Mouse (Mus musculus): ENCODE results near the gene 4930432M17Rik. TPM values are rescaled to one million over a fixed set of nuclear protein-coding genes. Genes with fewer than 3 reads are reported as not detected.

Gene 4930432M17Rik
- total RNA-seq (2021) = not detected

DNA sequence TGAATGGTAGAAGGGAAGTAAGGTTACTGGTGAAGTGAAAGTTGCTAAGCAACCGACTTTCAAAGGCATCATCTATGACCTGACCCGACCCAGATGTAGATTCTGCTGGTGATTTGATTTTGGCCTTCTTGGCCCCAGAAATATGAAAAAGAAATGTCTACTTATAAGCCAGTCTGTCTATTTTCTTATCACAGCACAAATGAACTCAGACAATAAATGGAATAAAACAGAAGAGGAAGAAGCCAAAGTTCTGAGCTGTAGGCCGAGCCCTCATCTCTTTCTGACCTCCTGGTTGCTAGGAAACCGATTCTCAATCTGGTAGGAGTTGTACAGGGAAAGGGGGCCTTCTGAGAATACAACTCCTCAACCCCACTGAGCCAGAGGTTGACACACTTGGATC lies at the start of gene 4930432M17Rik:
Gene 4930432M17Rik (plus strand): TSS at position 301 of the 400 bp plus-strand sequence.
- intact Hi-C loops (cut with DNase I) = no loop called here
- DNase-seq (ENCODE audit: low spot score) = no peak

DNA sequence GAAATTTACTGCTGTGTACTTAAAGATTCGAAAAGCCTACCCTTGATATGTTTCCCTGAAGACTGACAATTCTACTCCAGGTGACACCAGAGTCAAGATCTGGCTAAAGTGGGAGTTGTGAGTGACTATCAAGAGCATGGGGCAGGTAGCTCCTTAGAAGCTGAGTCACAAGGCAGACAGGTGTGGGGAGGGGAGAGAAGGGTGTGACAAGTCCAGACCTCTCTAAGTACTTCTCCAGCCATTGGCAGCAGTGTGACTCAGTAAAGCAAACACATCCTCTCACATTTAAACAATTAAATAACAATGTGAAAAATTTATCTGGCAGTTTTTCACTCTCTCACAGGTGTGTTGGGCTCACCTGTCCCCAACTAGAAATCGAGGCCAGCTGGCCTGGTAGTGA lies 44.9 kb upstream of the 4930432M17Rik start:
- intact Hi-C loops (cut with DNase I) = no loop called here
- DNase-seq (ENCODE audit: low spot score) = no peak

DNA sequence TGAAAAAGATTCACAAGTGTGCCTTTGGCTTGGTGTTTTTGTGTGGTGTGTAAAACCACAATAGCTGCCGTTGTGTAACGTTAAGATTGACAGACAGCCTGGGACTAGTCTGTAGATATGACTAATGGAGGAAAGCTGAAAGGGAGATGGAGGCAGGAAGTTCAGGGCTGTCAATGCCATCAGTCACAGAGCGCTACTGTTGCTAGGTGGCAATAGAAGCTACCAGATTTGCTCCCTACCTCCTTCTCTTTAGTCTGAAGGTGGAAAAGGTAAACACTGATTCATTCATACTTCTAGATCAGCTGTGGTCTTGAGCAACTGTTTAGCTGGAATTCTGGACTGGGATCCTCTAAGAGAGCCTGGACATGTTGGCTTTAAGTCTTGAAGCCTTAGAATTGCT lies 44.3 kb upstream of the 4930432M17Rik start:
- no peak for DNase-seq (ENCODE audit: low spot score)
- intact Hi-C loops (cut with DNase I) = no loop called here

DNA sequence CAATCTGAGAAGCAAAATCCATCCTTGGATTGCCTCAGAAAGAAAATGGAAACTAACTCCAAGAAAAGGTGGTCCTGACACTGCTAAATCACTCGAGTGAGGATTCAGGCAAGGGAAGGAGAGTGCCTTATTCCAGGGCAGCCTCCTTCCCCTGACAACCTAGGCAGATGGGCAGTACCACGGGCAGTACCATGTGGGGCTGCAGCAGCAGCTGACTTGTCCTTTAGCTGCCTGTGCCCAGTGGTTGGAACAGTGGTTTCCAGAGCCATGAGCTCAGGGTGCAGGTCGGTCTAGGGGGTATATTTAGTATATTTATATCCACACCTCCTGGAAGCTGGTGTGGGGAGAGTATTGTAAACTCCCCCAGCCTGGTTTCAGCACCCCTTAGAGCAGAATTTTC lies 42.3 kb upstream of the 4930432M17Rik start:
- intact Hi-C loops (cut with DNase I) = no loop called here
- no peak for DNase-seq (ENCODE audit: low spot score)

DNA sequence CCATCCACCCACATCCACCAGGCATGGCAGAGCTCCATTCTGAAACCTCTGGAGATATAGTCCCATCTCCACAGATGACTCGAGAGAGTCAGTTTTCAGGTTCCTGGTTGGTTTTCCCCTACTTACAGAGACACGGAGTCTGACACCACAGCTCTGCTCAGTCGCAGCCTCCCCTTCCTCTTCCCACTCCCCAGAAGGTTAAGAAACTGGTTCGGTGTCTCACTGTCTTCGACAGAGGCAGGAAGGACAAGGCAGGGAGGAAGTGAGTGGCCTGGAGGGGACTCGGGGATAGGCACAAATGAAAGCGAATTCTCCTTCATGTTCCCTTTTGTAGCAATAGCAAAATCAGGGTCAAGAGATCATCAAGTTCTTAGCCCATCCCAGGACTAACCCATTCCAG lies 39.9 kb upstream of the 4930432M17Rik start:
- intact Hi-C loops (cut with DNase I) = loop anchor here (5.0 kb wide), 1 partner anchor 78 kb away; no protein-coding TSS in a partner anchor
- DNase-seq (ENCODE audit: low spot score) = no peak

DNA sequence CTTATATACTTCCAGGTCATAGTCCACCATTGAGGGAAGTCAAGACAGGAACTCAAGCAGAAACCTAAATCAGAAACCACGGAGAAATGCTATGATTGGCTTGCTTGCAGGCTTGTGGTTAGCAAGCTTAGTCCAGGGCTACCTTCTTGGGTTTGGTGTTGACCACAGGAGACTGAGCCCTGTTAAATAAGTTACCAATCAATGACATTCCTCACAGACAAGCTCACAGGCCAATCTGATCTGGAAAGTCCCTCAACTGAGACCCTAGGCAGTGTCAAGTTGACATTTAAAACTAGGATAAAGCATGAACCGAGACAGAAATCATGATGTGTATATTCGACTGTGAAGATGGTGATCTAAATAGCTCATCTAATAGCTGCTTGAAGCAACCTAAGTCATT lies 35.6 kb upstream of the 4930432M17Rik start:
- intact Hi-C loops (cut with DNase I) = loop anchor here (5.0 kb wide), 2 partner anchors 83 to 127 kb away; no protein-coding TSS in a partner anchor
- DNase-seq (ENCODE audit: low spot score) = no peak

DNA sequence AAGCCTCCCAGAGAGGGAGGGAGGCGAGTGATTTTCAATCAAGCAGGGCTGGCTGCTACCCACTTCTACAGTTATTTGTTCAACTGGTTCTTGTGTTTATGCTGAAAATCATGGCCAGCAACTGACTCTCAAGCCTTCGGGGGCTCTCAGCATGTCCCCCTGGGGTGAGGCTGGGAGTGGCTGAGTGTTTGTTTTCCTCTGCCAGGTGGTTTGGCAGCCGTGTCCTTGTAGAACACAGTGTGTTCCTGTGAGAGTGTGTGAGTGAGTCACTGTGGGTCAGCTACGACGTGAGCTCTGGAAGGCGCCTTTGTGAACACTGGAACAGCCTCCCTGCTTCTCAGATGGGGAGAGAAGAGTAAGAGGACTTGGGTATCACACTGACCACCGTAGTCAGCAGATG lies 35.1 kb upstream of the 4930432M17Rik start:
- intact Hi-C loops (cut with DNase I) = loop anchor here (5.0 kb wide), 1 partner anchor 127 kb away; no protein-coding TSS in a partner anchor

DNA sequence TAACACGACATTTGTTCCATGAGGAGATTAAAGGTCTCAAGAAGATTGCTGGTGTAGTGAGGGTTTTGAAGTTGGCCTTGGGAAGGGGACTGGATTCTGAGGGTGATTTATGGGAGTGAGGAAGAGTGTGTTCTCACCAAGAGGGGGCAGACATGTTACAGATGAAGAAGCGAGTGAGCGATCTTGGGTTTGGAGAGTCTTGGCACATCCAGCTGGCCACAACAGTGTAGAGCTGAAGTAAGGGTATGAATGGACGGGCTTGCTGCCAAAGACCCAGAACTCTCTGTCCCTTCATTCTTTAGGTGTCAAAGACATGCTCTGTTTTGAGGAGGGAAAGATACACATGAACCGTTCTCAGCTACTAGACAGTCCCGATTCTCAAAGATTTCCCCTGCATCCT lies 34.2 kb upstream of the 4930432M17Rik start:
- intact Hi-C loops (cut with DNase I) = loop anchor here (2.0 to 5.0 kb wide), 2 partner anchors 100 to 126 kb away; no protein-coding TSS in a partner anchor
- DNase-seq (ENCODE audit: low spot score) = peak; percentile 55

More for the DNA sequence above, 35.1 kb upstream of the 4930432M17Rik start:
- peak; percentile 68 for DNase-seq (ENCODE audit: low spot score)

DNA sequence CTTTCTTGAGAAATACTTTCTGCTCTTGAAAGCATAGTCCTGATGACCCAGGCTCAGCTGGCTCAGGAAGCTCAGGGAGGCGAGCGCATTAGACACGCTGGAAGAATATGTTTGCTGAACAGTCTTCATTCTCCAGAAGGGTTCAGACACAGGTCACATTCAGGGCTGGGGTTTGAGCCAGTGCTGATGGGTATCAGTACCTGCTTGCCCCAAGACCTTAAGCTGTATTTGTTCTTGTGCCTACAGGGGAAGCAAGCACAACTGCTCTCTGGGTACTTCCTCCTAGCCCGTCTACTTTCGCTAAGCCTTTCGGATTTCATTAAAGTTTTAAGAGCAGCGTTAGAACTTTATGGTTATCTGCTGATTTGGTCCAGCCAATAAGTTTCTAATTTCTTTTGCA lies 33.8 kb upstream of the 4930432M17Rik start:
- DNase-seq (ENCODE audit: low spot score) = no peak
- intact Hi-C loops (cut with DNase I) = loop anchor here (2.0 to 5.0 kb wide), 2 partner anchors 100 to 126 kb away; no protein-coding TSS in a partner anchor

DNA sequence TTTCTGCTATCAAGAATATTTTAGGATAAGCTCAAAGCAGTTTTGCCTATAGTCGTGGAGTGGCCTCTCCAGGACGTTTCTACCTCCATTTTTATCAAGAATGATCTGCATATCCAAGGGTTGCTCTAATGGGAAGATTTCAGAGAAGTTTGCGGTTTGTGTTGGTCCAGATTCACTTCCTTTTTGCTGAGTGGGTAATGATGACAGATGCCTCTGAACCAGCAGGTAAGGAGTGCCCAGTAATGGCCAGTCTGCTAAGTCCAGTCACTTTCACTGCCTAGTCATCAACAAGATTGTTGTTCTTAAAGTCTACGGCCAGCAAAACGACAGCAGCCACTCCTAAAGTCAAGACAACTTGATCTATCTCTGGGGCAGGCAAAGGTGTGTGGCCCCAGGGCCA lies 32.8 kb upstream of the 4930432M17Rik start:
- no peak for DNase-seq (ENCODE audit: low spot score)
- intact Hi-C loops (cut with DNase I) = loop anchor here (2.0 to 5.0 kb wide), 3 partner anchors 85 to 125 kb away; partner anchors contain the start of gene F3

DNA sequence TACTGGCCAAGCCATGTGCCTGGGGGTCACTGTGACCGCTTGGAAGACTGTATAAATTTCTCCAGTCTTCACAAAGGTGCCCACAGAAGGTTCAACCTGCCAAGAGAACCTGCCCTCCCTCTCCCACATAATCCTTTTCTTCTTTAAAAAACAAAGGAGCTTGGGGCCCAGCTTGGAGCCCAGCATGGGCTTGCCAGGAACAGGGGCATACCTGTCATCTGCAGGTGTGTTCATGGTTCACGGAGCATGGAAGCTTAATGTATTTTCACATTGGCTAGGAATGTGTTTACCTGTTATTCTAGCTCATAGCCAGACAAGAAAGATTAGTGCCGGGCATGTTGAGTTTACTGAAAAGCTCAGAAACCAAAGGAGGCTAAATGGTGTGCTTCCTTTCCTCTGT lies 32.3 kb upstream of the 4930432M17Rik start:
- no peak for DNase-seq (ENCODE audit: low spot score)
- intact Hi-C loops (cut with DNase I) = loop anchor here (2.0 to 5.0 kb wide), 2 partner anchors 85 to 124 kb away; partner anchors contain the start of gene F3

DNA sequence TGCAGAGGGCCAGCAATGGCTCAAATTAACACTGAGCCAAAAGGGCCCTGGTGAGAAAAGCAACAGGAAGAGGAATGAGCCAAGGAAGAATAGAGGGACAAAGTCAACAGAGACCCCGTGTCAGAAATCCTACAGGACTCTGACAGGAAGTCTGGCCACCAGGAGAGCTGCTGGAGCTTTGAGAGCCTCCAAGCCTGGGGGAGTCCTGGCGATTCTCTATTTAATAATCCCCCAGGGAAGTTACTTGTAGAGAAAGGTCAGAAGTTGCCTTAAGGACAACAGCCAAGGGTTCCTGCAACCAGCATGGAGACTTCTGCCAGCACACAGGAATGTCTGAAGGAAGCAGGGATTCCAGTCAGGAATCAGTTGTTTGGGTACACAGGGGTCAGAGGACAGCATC lies 30.0 kb upstream of the 4930432M17Rik start:
- intact Hi-C loops (cut with DNase I) = no loop called here
- DNase-seq (ENCODE audit: low spot score) = no peak

DNA sequence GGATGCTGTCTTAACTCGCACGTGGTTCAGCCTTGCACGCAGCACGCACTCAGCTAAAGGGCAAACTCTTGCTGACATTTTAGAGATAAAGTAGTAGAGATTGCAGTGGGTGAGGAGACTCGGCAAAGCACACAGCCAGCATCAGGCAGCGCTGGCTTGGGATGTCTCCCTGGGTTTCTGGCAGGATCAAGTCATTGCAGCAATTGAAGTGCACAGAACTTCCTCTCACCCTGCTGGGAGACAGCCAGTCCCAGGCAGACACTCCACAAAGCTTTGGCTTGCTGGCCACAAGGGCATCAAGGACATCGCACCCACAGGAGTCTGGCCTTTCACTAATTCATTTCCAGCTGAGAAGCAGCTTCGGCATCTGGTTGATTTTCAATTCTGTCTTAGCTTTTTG lies 27.3 kb upstream of the 4930432M17Rik start:
- intact Hi-C loops (cut with DNase I) = no loop called here
- peak; percentile 57 for DNase-seq (ENCODE audit: low spot score)

DNA sequence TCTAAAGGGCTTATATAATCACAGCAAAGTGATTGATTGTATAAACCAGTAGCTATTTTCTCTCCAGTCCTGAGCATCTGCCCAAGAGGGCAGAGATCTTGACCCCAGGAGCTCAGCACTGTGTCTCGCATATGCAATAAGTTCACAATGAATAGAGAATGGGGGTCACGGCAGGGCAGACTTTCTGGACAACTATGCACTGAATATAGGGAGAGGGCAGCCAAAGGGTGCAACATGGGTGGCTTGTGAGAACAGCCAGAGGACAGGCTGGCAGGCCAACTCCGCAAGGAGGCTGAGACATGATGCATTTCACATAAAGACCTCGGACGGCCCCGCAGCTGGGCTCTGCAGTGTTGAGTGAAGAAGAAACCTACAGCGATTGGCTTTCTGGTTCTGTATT lies 25.1 kb upstream of the 4930432M17Rik start:
- DNase-seq (ENCODE audit: low spot score) = no peak

DNA sequence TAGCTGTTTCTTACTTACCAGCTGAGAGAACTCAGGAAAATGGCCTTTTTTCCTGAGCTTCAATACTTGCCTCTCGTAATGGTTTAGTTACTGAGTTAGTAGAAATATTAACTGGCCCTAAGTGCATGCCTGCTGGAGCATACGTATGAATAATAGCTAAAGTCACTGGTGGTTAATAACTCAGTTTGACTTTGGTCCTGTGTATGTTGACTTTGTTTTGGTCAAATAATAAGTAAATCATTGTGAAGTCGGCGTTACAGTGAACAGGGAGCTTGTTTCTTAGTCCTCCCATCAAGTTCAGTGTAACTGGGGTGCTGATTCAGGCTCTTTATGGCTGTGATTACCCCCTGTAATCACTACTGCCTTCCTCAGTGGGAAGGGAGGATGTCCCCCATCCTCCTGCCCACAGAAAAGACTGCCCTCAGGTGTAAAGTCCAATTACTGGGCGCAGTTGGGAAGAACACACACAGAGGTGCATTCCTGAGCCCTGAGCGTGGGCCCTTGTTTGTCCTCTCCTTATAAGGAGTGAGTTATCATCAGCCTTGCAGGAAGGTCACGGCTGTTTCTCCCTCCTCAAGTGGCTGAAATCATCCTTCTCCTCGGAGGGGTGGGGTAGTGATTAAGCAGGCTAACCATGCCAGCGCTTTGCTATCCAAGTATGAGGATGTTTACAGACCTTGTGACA lies 24.1 kb upstream of the 4930432M17Rik start:
- DNase-seq (ENCODE audit: low spot score) = no peak
- intact Hi-C loops (cut with DNase I) = no loop called here

More for the DNA sequence above, 25.1 kb upstream of the 4930432M17Rik start:
- intact Hi-C loops (cut with DNase I) = no loop called here

DNA sequence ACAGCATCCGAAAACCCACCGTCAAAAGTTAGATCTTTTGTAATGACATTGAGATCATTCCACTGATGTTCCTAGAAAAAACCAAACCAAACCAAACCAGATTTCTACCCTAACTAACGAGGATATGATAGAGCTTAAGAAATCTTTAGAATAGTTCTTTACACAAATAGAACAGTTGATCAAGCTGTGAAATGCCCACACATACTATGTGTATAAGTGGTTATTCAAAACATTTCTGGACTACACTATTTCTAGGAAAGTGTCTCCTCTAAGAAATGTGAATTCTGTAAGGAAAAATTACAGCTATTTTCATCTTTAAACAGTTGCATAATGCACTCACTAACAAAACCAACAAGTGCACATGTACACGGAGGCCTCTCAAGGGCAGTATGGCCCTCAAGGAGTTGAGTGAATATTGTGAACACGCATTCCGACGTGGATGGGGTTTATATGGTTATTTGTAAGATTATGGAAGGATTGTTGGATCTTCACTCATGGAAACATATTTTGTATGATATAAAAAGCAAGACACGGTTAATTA lies 22.3 kb upstream of the 4930432M17Rik start:
- intact Hi-C loops (cut with DNase I) = no loop called here
- DNase-seq (ENCODE audit: low spot score) = no peak

DNA sequence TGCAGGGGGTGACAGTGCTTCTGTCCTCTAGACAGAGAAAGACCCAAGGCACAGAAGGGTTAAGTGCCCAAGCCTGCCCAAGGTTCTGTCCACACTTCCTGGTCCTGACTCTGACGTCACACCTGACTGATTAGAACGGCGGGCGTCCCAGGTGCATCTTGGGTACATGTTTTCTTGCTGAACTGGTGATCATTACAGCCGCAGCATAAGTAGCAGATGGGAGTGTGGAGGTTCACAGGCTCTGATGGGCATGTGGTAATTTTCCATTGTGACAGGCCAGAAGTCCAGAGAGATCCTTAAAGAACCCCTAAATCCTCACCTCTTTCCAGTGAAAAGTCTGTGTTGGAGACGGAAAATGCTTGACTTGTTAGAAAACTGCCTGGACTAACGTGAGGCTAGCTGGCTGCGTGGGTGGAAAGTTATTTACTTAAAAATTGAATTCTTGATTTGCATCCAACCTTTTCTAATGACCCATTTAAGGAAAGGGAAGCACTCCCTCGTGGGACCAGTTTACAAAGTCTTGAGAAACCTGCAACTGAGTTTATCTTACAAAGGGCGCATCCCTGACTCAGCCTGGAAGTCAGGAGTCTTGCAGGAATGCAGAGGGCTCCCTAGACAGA lies 20.4 kb upstream of the 4930432M17Rik start:
- peak; percentile 21 for DNase-seq (ENCODE audit: low spot score)
- intact Hi-C loops (cut with DNase I) = no loop called here

DNA sequence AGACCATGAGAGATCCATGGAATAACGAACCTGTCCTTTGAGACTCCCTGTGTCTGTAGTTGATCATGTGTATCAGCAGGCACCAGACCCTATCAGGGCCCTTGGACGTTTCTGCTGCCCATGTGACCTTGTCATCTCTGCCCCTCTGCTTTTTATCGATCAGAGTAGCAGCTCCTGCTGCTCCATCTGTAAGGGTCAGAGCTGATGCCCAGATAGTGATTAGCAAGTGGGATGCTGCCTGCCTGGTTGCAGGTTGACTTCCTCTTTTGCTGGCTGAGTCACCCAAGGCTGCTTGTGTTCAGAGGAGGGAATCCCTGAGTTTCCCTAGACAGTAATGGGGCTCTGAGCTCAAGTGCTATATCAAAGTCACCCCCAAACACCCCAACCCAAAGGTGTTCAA lies 18.9 kb upstream of the 4930432M17Rik start:
- intact Hi-C loops (cut with DNase I) = no loop called here

DNA sequence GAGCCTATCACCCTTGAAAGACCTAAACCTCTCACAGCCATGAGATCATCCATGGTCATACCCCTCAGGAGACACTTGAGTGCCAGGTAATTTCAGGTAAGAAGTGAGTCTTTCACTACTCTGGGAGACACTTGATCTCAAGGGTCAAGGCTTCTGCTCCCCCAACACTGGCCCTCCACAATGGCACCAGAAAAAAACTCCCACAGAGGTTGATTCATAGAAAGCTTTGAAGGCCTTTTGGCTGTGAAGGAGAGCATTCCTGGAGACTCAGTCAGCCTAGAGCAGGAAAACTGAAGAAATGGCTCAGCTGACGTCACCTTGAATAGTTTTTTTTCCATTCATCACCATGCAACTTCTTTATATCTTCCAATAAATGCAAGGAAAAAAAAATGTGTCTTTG lies 18.4 kb upstream of the 4930432M17Rik start:
- intact Hi-C loops (cut with DNase I) = no loop called here

More for the DNA sequence above, 18.9 kb upstream of the 4930432M17Rik start:
- DNase-seq (ENCODE audit: low spot score) = no peak

DNA sequence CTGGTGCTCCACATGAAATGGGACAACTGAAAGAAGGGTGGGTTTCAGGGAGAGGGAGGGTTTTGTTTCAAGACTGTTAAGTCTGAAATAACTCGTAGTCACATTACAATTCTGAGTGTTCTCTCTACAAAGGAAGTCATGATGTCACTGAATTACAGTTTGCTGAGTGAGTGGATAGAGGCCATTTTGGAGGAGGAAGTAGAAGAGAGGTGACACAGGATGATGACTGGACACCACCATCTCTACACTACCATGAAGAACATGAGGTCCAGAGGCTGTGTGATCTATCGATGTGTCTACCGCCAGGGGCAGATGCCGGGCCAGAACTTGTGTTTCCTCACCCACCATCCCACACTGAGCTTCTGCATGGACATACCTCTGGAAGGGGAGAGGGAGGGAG lies 13.6 kb upstream of the 4930432M17Rik start:
- no peak for DNase-seq (ENCODE audit: low spot score)
- intact Hi-C loops (cut with DNase I) = no loop called here

More for the DNA sequence above, 18.4 kb upstream of the 4930432M17Rik start:
- DNase-seq (ENCODE audit: low spot score) = no peak
